Mouse (Mus musculus) hindbrain, embryonic 16.5 days (tissue): Measurements from ENCODE around the gene Ntn1. TPM values are rescaled to one million over a fixed set of nuclear protein-coding genes. Genes with fewer than 3 reads are reported as not detected.

Experiments used
- ATAC-seq: fragments of 200-750 bp; cut with Nextera tagmentation; 2 replicates; pipeline ENCODE4 v1.8.0; 2017; ENCODE audit warnings: moderate TSS enrichment, moderate library complexity
- H3K27ac ChIP-seq: fragments of 300-500 bp; sonication (generic); 2 replicates; pipeline ENCODE4 v1.5.1; 2014; ENCODE audit warnings: low read depth, mild to moderate bottlenecking, control low read depth, low read length, moderate library complexity
- H3K27me3 ChIP-seq: fragments of 300-500 bp; sonication (generic); replicated peaks from 2 replicates; pipeline ENCODE4 v1.6.1; 2014; ENCODE audit warnings: low read length; ENCODE audit not compliant: control insufficient read depth, insufficient read depth
- H3K36me3 ChIP-seq: fragments of 300-500 bp; sonication (generic); 2 replicates; pipeline ENCODE4 v1.6.1; 2014; ENCODE audit warnings: mild to moderate bottlenecking, low read length, moderate library complexity, mixed read lengths; ENCODE audit not compliant: control insufficient read depth, insufficient read depth
- H3K4me1 ChIP-seq: fragments of 300-500 bp; sonication (generic); 2 replicates; pipeline ENCODE4 v1.6.1; 2014; ENCODE audit warnings: low read depth, low read length; ENCODE audit not compliant: control insufficient read depth, insufficient read depth
- H3K4me2 ChIP-seq: fragments of 300-500 bp; sonication (generic); 2 replicates; pipeline ENCODE4 v1.6.1; 2014; ENCODE audit warnings: mild to moderate bottlenecking, low read length, control low read depth, moderate library complexity
- H3K4me3 ChIP-seq: fragments of 300-500 bp; sonication (generic); 2 replicates; pipeline ENCODE4 v1.5.1; 2014; ENCODE audit warnings: mild to moderate bottlenecking, low read length, control low read depth, moderate library complexity
- H3K9ac ChIP-seq: fragments of 300-500 bp; sonication (generic); 2 replicates; pipeline ENCODE4 v1.6.1; 2014; ENCODE audit warnings: low read depth, mild to moderate bottlenecking, control low read depth, low read length, moderate library complexity
- H3K9me3 ChIP-seq: fragments of 300-500 bp; sonication (generic); 2 replicates; pipeline ENCODE4 v1.6.1; 2014; ENCODE audit warnings: mild to moderate bottlenecking, low read length, moderate library complexity; ENCODE audit not compliant: control insufficient read depth
- WGBS: fragments of 180-500 bp; shearing (Covaris S2); extraction: QIAGEN DNeasy Blood & Tissue Kit; methylation state at CpG from one replicate; pipeline ENCODE4 v1.1.7; 2014; 5-methylcytosine and 5-hydroxymethylcytosine counted together
- polyA plus RNA-seq: library from polyadenylated mRNA; unstranded; fragments of >200 nt; fragmentation: Nextera tagmentation; extraction: Ambion mirVana; gene quantifications from 2 replicates; pipeline ENCODE4 v1.2.1, GENCODE M21; 2015

Gene Ntn1
- polyA plus RNA-seq, 1 experiment from 2014 or later: 13.3 TPM

DNA sequence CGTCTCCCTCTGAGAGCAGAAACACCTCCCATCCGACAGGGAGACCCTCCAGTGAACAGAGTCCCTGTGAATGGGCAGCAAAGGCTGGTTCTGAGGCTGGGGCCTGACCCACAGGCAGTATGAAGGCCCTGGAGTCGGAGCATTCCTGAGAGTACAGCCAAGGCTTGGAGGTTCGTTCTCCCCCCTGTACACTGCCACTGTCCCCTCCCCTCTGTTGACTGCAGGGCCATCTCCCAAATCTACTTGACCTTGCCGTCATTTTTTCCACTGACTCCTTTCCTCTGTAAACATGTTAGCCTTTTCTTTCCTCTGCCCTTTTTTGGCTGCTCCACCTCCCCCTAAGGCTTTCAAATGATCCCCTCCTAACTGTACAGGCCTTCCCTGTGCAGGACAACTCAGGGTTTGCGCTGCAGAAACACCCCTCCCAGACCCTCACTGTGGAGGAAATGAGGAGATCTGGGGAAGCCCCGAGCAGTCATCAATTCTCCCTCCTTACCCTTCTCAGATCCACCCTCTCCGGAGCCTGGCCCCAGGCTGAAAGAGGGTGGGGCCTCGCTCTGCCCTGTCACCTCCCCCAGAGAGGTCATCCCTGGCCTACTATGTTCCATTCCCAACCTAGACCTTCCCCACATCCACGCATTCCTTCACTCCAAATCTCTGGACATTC, 114.3 kb downstream of the Ntn1 start:
- 0 out of 2 replicates have a peak, but pooled peaks have one; percentile 52 for ATAC-seq
- Histone ChIP-seq H3K27ac (no peak overlapping the region), H3K9ac (no peak overlapping the region), H3K4me1 (peaks cover 10% of the 10 kb centered on the region), H3K9me3 (no peaks in the 10 kb centered on the region), H3K4me2 (no peak overlapping the region), H3K4me3 (no peak overlapping the region), H3K27me3 (no peaks in the 10 kb centered on the region), H3K36me3 (no peaks in the 10 kb centered on the region)
- WGBS: 53% methylated on average over 10 of the region's 10 CpGs

DNA sequence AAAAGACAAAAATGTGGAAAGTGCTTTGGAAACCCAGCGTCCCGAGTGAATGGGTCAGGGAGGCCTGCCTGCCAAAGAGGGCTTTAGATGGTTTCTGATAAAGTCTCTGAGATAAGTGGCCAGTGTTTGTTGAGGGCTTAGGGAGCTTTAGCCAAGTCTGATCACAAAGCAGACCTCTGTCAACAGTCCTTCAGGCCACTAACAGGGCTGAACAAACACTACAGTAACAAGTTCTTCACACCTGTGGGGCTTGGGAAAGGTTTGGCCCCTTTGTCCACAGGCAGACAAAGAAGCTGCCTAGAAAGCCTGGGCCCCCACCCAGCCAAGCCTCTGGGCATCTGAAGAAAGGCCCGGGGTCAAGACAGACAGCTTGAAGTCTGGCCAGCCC, 114.9 kb downstream of the Ntn1 start:
- Histone ChIP-seq H3K27me3 (no peaks in the 10 kb centered on the region), H3K27ac (no peak overlapping the region; the same call in 1 of the 2 replicates), H3K4me3 (no peak overlapping the region), H3K9me3 (no peaks in the 10 kb centered on the region), H3K4me1 (peaks cover 7% of the 10 kb centered on the region), H3K9ac (no peak overlapping the region), H3K4me2 (no peak overlapping the region), H3K36me3 (no peaks in the 10 kb centered on the region)
- WGBS: 33% methylated on average over 3 of the region's 3 CpGs
- no peak for ATAC-seq

DNA sequence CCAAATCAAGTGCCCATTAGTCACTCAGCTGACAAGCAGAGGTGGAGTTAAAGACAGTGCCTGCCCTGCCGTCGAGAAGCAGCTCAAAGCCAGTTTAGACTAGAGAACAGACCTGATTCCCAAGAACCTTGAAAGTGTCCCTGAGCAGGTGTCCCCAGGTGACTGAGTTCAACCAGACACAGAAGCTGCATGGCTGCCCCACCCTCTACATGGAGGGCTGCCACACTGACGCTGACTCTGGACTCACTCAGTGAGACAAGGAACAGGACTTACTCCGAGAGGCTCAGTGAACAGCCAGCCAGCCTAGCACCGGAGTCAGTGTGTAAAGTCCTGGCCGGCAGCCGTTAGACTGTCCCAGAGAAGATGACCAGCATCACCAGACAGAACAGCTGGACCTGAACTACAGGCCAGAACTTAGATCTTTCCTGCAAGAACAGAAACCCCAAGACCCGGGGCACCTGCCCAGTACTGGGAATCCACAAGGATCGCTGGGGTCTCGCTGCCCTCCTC, 120.6 kb downstream of the Ntn1 start:
- Histone ChIP-seq H3K9me3 (no peaks in the 10 kb centered on the region), H3K4me1 (peaks cover 1% of the 10 kb centered on the region; the same call in 1 of the 2 replicates), H3K9ac (no peak overlapping the region), H3K27ac (no peak overlapping the region), H3K4me2 (no peak overlapping the region), H3K36me3 (no peaks in the 10 kb centered on the region), H3K4me3 (no peak overlapping the region), H3K27me3 (no peaks in the 10 kb centered on the region)
- 68% methylated on average over 10 of the region's 10 CpGs for WGBS
- ATAC-seq: no peak

DNA sequence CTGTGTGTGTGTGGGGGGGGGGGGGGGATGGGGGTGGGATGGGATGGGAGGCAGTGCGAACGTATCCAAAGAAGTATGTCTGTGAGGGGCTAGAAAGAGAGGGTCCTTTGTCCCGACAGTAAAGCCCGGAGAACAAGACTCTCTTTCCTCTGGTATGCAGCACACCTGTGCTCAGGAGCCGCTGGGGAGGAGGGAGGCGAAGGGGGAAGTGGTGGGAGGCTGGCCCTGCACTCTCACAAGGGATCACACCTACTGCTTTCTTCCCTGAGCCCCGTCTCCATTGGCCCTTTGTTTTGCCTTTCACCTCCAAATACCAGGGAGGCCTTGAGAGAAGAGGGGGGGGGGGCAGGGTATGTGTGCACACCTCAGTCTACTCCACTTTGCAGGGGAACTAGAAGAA, 123.7 kb downstream of the Ntn1 start:
- ATAC-seq: no peak
- H3K4me2 ChIP-seq: no peak overlapping the region
- H3K27ac ChIP-seq: no peak overlapping the region
- no peaks in the 10 kb centered on the region for H3K9me3 ChIP-seq
- WGBS: 64% methylated on average over 7 of the region's 7 CpGs
- no peaks in the 10 kb centered on the region; the same call in 1 of the 2 replicates for H3K27me3 ChIP-seq
- peaks cover 16% of the 10 kb centered on the region for H3K4me1 ChIP-seq
- H3K36me3 ChIP-seq: no peaks in the 10 kb centered on the region
- no peak overlapping the region for H3K9ac ChIP-seq
- H3K4me3 ChIP-seq: no peak overlapping the region

DNA sequence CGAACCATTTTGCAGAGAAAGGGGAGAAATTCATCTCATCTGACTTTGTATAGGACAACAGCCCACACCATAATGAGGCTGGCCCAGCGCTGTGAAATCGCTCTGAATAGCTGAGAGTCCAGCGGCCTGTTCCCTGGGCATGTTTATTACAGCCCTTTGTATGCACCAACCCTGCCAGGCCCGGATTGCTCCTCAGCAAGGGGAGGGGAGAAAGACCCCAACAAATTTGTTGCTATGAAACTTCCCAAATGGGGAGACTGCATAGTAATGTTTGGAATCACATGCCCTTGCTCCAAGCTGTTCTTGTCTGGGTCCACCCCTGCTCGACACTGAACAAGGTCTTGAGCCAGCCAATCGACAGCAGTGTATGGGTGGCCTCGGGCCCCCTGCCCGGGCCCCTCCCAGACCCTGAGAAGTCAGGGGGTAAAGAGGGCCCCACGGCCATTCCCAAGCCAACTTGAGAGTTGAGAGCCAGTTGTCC, 126.3 kb downstream of the Ntn1 start:
- Histone ChIP-seq H3K9ac (no peak overlapping the region), H3K27me3 (no peaks in the 10 kb centered on the region; the same call in 1 of the 2 replicates), H3K27ac (peak overlapping the region; percentile 26; the same call in 1 of the 2 replicates), H3K4me1 (peaks cover 21% of the 10 kb centered on the region), H3K4me2 (no peak overlapping the region), H3K36me3 (no peaks in the 10 kb centered on the region), H3K9me3 (no peaks in the 10 kb centered on the region), H3K4me3 (no peak overlapping the region)
- peak; percentile 92 for ATAC-seq
- WGBS: 18% methylated on average over 10 of the region's 10 CpGs

DNA sequence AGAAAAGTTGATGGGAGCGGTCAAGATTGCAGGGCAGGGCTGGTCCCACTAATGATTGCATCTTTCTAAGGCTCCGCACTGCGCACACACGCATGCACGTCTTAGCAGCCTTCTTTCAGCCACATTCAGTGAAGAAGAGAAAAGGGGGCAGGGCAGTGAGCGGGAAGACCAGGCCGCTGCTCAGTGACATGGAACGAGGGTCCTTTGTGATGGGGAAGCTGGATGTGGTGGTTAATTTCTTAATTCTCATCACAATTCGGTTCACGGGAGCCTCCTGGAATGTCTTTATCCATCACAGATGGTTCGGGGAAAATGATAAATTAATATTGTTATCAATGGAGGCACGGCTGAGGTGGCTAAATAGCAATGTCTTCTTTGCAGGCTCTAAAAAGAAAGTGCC, 126.8 kb downstream of the Ntn1 start:
- 22% methylated on average over 12 of the region's 12 CpGs for WGBS
- Histone ChIP-seq H3K4me3 (no peak overlapping the region), H3K9ac (no peak overlapping the region), H3K27ac (0 out of 2 replicates have a peak overlapping the region, but pooled peaks have one; percentile 24), H3K4me1 (peaks cover 21% of the 10 kb centered on the region), H3K4me2 (no peak overlapping the region), H3K27me3 (no peaks in the 10 kb centered on the region; the same call in 1 of the 2 replicates), H3K9me3 (no peaks in the 10 kb centered on the region), H3K36me3 (no peaks in the 10 kb centered on the region)
- no peak for ATAC-seq

DNA sequence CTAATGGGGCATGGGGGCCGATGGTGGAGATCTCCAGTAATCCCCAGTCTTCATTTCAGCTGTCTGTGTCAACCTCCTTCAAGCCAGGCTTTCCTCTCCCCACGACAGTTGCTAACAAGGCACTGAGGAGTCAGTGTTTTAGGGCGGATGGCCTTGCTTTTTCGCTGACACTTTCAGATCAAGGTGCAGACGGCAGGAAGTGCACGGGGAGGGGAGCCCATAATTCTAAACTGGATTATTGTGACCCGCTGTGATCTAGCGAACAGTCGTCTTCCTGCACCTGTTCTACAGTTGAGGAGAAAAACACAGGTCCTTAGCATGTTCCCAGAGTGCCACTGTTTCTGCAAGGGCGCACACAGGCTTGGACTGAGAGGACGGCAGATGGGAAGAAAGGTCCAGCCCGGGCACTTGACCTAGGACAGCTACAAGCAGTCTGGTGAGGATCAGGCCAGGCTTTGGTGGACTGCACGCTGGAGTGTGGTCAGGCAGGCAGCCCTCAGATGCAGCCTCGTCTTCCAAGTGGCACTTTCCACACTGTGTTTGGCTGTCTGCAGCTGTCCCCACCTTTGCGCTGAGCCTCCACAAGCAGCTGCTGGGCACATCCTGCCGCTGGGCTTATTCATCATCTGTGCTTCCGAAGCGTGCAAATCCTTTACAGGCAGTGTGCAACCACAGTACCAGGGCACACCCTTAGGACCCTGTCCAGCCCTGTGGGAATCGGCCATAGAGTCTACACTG, 129.7 kb downstream of the Ntn1 start:
- no peak overlapping the region for H3K4me3 ChIP-seq
- peaks cover 21% of the 10 kb centered on the region for H3K4me1 ChIP-seq
- no peak for ATAC-seq
- no peaks in the 10 kb centered on the region for H3K36me3 ChIP-seq
- 52% methylated on average over 19 of the region's 19 CpGs for WGBS
- H3K27me3 ChIP-seq: no peaks in the 10 kb centered on the region; the same call in 1 of the 2 replicates
- 0 out of 2 replicates have a peak overlapping the region, but pooled peaks have one; percentile 32 for H3K9ac ChIP-seq
- H3K4me2 ChIP-seq: no peak overlapping the region
- H3K9me3 ChIP-seq: no peaks in the 10 kb centered on the region
- H3K27ac ChIP-seq: no peak overlapping the region

DNA sequence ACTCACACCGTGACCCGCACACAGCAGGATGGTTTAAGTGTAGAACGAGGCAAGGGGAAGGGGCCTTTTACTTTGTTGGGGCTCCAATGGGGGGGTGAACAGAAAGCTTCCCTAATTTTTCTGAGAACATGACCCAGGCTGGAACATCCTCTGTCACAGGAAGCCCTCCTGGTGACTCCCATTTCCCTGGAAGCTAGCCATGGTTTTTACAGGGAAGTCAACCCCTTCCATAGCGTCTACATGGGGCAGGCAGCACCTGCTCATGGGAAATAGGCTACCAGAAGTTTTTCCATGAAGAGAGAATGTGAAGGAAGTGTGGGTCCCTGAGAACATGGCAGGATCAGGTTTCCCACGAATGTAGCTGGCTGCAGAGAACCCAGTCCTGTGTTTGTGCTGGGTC, 136.3 kb downstream of the Ntn1 start:
- H3K27me3 ChIP-seq: no peaks in the 10 kb centered on the region
- WGBS: 87% methylated on average over 5 of the region's 5 CpGs
- no peak overlapping the region for H3K4me2 ChIP-seq
- H3K4me1 ChIP-seq: no peaks in the 10 kb centered on the region; the same call in 1 of the 2 replicates
- H3K9ac ChIP-seq: no peak overlapping the region
- H3K36me3 ChIP-seq: no peaks in the 10 kb centered on the region
- no peak overlapping the region for H3K27ac ChIP-seq
- H3K4me3 ChIP-seq: no peak overlapping the region
- no peak for ATAC-seq
- no peaks in the 10 kb centered on the region for H3K9me3 ChIP-seq

DNA sequence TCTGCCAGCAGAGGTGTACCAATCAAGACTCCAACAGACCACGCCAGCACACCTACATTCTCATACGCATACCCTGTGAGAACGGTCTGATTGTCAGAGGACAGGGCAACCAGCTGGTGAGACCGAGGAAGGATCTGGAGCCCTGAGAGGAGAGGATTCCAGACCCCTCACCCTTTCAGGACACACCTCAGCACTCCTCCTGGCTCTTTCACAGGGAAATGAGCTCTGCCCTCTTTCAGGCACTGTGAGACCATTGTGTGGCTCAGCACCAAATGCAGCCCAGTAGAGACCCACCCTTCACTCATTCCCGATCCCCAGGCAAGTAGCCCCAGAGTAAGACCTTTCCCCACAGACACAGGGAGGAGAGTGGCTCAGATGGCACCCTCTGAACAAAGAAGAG, 137.5 kb downstream of the Ntn1 start:
- H3K27ac ChIP-seq: no peak overlapping the region
- no peaks in the 10 kb centered on the region for H3K36me3 ChIP-seq
- no peaks in the 10 kb centered on the region for H3K9me3 ChIP-seq
- no peak for ATAC-seq
- 85% methylated on average over 5 of the region's 5 CpGs for WGBS
- H3K27me3 ChIP-seq: no peaks in the 10 kb centered on the region
- no peak overlapping the region for H3K9ac ChIP-seq
- no peak overlapping the region for H3K4me3 ChIP-seq
- no peak overlapping the region for H3K4me2 ChIP-seq
- no peaks in the 10 kb centered on the region; the same call in 1 of the 2 replicates for H3K4me1 ChIP-seq
